Mouse (Mus musculus): ENCODE data around the gene Dusp13.

Dusp13 gene

GRCm38 (mm10) chr14:21747436-21748141 is 3.4 kb downstream of the Dusp13 start:
- DNase-seq (ENCODE audit: low read depth), result peak; percentile 64

- DNase-seq (ENCODE audit: low read depth), result no peak
These were observed 4.1 kb downstream of the Dusp13 start for GRCm38 (mm10) chr14:21746846-21747245.

GRCm38 (mm10) chr14:21746251-21746650 is 4.7 kb downstream of the Dusp13 start:
- no peak for DNase-seq (ENCODE audit: low read depth)

GRCm38 (mm10) chr14:21745149-21745548 is 5.8 kb downstream of the Dusp13 start:
- peak; percentile 86 for DNase-seq (ENCODE audit: low read depth)

- DNase-seq (ENCODE audit: low read depth), result no peak
These were observed 6.8 kb downstream of the Dusp13 start for GRCm38 (mm10) chr14:21744169-21744568.

- no peak for DNase-seq (ENCODE audit: low read depth)
These were observed 8.5 kb downstream of the Dusp13 start for GRCm38 (mm10) chr14:21742441-21742840.

GRCm38 (mm10) chr14:21741786-21742185 is 9.2 kb downstream of the Dusp13 start:
- DNase-seq (ENCODE audit: low read depth), result peak; percentile 66

GRCm38 (mm10) chr14:21741314-21741713 is 9.7 kb downstream of the Dusp13 start:
- no peak for DNase-seq (ENCODE audit: low read depth)

GRCm38 (mm10) chr14:21740345-21740744 is 10.6 kb downstream of the Dusp13 start:
- no peak for DNase-seq (ENCODE audit: low read depth)

- no peak for DNase-seq (ENCODE audit: low read depth)
These were observed 17.7 kb downstream of the Dusp13 start for GRCm38 (mm10) chr14:21733131-21733905.

GRCm38 (mm10) chr14:21729936-21730335 is 21.0 kb downstream of the Dusp13 start:
- no peak for DNase-seq (ENCODE audit: low read depth)

- no peak for DNase-seq (ENCODE audit: low read depth)
These were observed 21.8 kb downstream of the Dusp13 start for GRCm38 (mm10) chr14:21729031-21729732.

GRCm38 (mm10) chr14:21722021-21722698 is 28.8 kb downstream of the Dusp13 start:
- no peak for DNase-seq (ENCODE audit: low read depth)

GRCm38 (mm10) chr14:21720430-21721205 is 30.4 kb downstream of the Dusp13 start:
- DNase-seq (ENCODE audit: low read depth), result no peak

- DNase-seq (ENCODE audit: low read depth), result no peak
These were observed 31.2 kb downstream of the Dusp13 start for GRCm38 (mm10) chr14:21719646-21720383.

GRCm38 (mm10) chr14:21714486-21714885 is 36.5 kb downstream of the Dusp13 start, which contains the start of gene Dupd1:
Gene Dupd1, minus strand, starts transcription at chr14:21714576.
- no peak for DNase-seq (ENCODE audit: low read depth)

GRCm38 (mm10) chr14:21711231-21711630 is 39.8 kb downstream of the Dusp13 start:
- DNase-seq (ENCODE audit: low read depth), result no peak

- DNase-seq (ENCODE audit: low read depth), result no peak
These were observed 41.4 kb downstream of the Dusp13 start for GRCm38 (mm10) chr14:21709545-21709944.

GRCm38 (mm10) chr14:21706759-21707571 is 44.0 kb downstream of the Dusp13 start:
- peak; percentile 73 for DNase-seq (ENCODE audit: low read depth)

- peak; percentile 40 for DNase-seq (ENCODE audit: low read depth)
These were observed 45.5 kb downstream of the Dusp13 start for GRCm38 (mm10) chr14:21705462-21705861.

Data from 416B (cell line).